Mouse (Mus musculus) MN1 (cell line): ENCODE data around the gene Kctd5.

Experiments used
- DNase-seq: peaks from one replicate; pipeline ENCODE4 v3.0.0-alpha.2; 2016; ENCODE audit warnings: low spot score

The Kctd5 gene

GRCm38 (mm10) chr17:24037360-24037759 is 35.9 kb downstream of the Kctd5 start:
- DNase-seq = no peak

GRCm38 (mm10) chr17:24036954-24037353 is 36.3 kb downstream of the Kctd5 start:
- DNase-seq = no peak

- no peak for DNase-seq
Observed at GRCm38 (mm10) chr17:24035087-24035486, 38.2 kb downstream of the Kctd5 start.

DNA sequence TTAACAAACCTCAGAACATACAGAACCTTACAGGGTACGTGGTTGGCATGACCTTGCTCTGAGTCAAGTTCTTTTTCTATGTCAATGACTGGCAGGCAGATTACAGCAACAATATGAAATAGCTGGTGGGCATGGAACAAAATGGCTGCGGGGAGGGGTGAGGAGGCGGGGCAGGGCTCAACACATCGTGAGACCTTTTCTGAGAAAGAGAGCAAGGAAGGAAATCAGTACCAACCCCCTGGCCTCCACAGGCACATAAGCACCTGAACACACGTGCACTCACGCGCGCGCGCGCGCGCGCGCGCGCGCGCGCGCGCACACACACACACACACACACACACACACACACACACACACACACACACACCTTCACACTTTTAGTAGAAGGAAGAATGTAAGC is 42.7 kb downstream of the Kctd5 start:
- no peak for DNase-seq

- no peak for DNase-seq
Observed at GRCm38 (mm10) chr17:24029477-24029876, 43.8 kb downstream of the Kctd5 start.

DNA sequence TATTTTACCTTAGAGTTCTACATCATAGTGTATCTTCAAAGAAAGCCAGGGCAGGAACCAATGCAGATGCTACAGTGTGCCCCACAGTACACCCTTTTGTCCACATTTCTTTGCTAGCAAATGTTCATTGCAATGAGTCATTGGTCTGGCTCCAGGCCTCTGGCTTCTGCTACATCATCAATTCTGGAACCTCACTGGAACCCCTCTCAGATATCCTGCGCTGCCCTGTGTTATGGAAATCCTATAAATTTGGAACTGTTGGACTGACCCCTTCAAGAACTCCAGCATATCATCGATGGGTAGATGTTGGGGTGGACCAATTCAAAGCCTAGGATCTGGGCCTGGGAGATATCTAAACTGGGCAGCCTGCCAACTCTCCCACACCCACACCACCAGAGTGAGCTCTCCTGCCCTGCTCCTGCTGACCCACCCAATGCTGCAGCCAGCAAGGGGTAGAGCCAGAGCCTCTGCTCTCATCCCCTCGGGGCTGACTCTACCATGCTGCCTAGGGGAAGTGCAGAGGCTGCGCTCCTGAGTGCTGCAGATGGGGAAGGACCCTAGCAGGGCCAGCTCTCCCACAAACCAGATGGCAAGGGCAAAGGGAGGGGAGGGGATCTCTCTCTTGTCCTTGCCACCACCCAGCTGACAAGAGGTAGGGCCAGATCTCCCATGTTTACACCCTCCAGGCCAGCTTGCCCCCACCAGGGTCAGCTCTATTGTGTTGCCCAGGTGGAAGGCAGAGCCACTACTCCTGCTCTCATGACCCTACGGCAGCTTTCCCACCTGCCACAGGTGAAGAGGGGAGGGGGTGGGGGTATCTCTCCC is 51.7 kb downstream of the Kctd5 start:
- peak; percentile 13 for DNase-seq

DNA sequence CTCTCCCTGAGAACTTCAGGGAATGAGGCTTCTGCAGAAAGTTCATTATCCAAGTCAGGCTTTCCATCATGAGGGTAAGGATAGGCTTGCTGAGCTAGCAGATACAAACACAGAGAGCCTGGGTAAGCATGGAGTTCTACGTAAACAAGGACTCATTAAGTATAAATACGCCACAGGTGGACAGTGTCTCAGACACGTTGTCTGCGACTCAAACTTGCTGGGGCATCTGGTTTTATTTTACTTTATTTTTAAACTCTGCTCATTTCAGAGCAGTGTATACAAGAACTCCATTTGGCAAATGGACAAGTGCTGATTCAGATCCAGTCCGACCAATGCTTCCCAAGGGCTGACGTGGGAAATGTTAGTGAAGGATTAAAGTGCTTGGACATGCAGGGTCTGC is 52.6 kb downstream of the Kctd5 start:
- no peak for DNase-seq

GRCm38 (mm10) chr17:24015727-24016126 is 57.6 kb downstream of the Kctd5 start:
- DNase-seq = peak; percentile 46

DNA sequence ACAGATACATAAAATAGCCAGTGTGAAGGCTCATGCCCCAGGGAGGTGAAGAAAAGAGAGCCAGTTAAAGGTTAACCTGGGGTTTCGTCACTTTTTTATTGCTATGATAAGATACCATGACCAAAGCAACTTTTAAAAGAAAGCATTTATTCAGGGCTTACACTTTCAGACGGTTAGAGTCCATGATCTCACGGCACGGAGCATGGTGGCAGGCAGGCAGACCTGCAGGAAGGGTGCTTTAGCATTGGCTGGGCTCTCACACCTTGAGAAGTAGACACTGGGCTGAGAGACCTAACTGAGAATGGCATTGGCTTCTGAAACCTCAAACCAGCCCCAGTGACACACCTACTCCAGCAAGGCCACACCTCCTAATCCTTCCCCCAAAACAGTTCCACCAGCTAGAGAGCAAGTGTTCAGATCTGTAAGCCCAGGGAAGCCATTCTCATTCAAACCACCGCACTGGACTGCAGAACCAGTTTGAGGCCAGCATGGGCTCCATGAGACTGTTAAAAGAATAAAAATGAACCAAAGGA is 58.8 kb downstream of the Kctd5 start:
- DNase-seq = no peak

GRCm38 (mm10) chr17:24012921-24013320 is 60.4 kb downstream of the Kctd5 start:
- DNase-seq = peak; percentile 13

GRCm38 (mm10) chr17:24009617-24010016 is 63.7 kb downstream of the Kctd5 start:
- no peak for DNase-seq

GRCm38 (mm10) chr17:24008105-24008504 is 65.2 kb downstream of the Kctd5 start:
- no peak for DNase-seq

- DNase-seq = no peak
Observed at GRCm38 (mm10) chr17:24007391-24007790, 65.9 kb downstream of the Kctd5 start.

DNA sequence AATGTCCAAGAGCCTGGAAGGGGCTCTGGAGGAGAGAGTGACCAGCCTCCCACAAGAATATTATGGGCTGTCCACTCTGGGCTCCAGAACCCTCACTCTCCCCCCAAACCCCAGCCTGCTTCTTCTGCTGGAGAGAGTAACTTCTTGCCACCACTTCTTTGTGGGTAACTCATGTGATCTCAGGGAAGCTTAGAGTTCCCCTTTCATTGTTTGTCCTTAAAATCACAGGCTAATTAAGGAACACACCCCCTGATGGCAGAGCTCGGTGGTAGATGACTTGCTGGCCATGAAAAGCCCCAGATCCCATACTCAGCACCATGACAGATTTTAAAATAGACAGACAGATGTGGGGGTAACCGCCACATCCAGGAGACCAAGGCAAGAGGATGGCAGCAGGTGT is 66.4 kb downstream of the Kctd5 start:
- DNase-seq = no peak

GRCm38 (mm10) chr17:24005049-24005448 is 68.2 kb downstream of the Kctd5 start:
- no peak for DNase-seq

GRCm38 (mm10) chr17:24004071-24004665 is 69.1 kb downstream of the Kctd5 start:
- DNase-seq = no peak

DNA sequence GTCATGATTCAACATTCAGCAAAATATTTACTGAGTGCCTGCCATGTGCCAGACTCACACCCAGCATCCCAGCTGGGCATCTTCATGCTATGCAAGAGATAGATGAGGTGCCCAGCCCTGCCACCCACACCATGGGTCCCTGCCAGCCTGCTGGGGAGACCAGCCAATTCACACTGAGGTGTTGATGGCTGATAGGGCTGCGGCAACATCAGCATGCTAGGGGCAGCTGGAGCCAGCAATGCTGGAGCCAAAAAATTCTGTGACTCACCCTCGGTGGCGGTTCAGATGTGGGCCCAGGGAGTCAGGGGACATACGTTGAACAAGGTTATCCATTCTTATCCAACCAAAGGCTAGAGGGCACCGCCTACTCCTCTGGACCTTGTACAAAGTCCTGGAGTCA is 72.9 kb downstream of the Kctd5 start:
- peak; percentile 43 for DNase-seq

DNA sequence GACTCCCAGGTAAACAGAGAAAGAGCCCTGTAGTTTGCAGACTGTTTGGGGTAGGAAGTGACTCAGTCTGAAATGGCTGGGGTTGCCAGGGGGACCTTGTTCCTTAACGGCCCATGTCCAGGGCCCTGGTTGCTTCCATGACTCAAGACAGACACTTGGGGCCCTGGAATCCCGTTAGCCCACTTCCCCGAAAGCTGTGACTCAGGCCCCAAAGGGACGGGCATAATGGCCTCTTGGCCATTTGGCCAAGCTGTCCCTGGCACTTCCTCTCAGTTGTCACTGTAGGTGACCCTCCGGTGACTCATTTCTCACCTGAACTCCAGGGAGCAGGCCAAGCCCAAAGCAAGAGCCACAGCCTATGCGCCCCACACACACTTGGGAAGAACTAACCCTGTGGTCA is 74.9 kb downstream of the Kctd5 start:
- DNase-seq = no peak

DNA sequence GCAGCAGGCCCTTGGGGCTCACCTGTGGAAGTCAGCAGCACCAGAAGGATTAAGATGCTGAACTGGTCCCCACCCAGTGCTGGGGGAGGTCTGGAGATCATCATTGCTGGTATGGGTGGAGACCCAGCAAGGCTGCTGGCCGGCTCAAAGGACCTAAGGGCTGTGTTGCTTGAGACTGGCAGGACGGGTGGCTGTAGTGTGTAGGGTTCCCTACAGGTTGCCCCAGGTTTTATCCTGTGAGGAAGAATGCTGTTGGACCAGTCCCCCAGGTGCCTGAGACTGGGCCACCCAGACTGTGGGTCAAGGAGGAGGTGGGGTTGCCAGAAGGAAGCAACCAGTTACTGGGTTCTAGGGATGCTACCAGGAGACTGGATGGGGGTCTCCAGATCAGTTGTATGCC is 75.4 kb downstream of the Kctd5 start, which contains the start of gene Prss22:
Gene Prss22 (minus strand): TSS at position 200 of the 400 bp plus-strand sequence.
- no peak for DNase-seq
